Mouse (Mus musculus) midbrain, embryonic 16.5 days (tissue): Measurements from ENCODE around the gene Tmem127. TPM values are rescaled to one million over a fixed set of nuclear protein-coding genes. Genes with fewer than 3 reads are reported as not detected.

Source experiments
- ATAC-seq: fragments of 200-750 bp; cut with Nextera tagmentation; 2 replicates; pipeline ENCODE4 v1.8.0; 2017; ENCODE audit warnings: moderate TSS enrichment
- H3K27ac ChIP-seq: fragments of 300-500 bp; sonication (generic); 2 replicates; pipeline ENCODE4 v1.5.1; 2014; ENCODE audit warnings: mild to moderate bottlenecking, low read length, mixed read lengths
- H3K27me3 ChIP-seq: fragments of 300-500 bp; sonication (generic); 2 replicates; pipeline ENCODE4 v1.6.1; 2014; ENCODE audit warnings: low read depth, low read length, mixed read lengths; ENCODE audit not compliant: control insufficient read depth, insufficient read depth
- H3K36me3 ChIP-seq: fragments of 300-500 bp; sonication (generic); 2 replicates; pipeline ENCODE4 v1.6.1; 2014; ENCODE audit warnings: mild to moderate bottlenecking, low read length, moderate library complexity, mixed read lengths; ENCODE audit not compliant: control insufficient read depth, insufficient read depth
- H3K4me1 ChIP-seq: fragments of 300-500 bp; sonication (generic); 2 replicates; pipeline ENCODE4 v1.6.1; 2014; ENCODE audit warnings: mild to moderate bottlenecking, low read length, mixed read lengths; ENCODE audit not compliant: control insufficient read depth, insufficient read depth
- H3K4me2 ChIP-seq: fragments of 300-500 bp; sonication (generic); 2 replicates; pipeline ENCODE4 v1.6.1; 2014; ENCODE audit warnings: mild to moderate bottlenecking, low read length, mixed read lengths
- H3K4me3 ChIP-seq: fragments of 300-500 bp; sonication (generic); 2 replicates; pipeline ENCODE4 v1.5.1; 2014; ENCODE audit warnings: low read depth, mild to moderate bottlenecking, low read length, moderate library complexity, mixed read lengths
- H3K9ac ChIP-seq: fragments of 300-500 bp; sonication (generic); 2 replicates; pipeline ENCODE4 v1.6.1; 2014; ENCODE audit warnings: low read depth, low read length, mixed read lengths
- H3K9me3 ChIP-seq: fragments of 300-500 bp; sonication (generic); replicated peaks from 2 replicates; pipeline ENCODE4 v1.6.1; 2014; ENCODE audit warnings: mild to moderate bottlenecking, low read length, mixed read lengths; ENCODE audit not compliant: control insufficient read depth, poor library complexity, severe bottlenecking
- WGBS: fragments of 180-500 bp; shearing (Covaris S2); extraction: QIAGEN DNeasy Blood & Tissue Kit; methylation state at CpG from one replicate; pipeline ENCODE4 v1.1.7; 2014; 5-methylcytosine and 5-hydroxymethylcytosine counted together
- polyA plus RNA-seq: library from polyadenylated mRNA; unstranded; fragments of >200 nt; fragmentation: Nextera tagmentation; extraction: Ambion mirVana; gene quantifications from 2 replicates; pipeline ENCODE4 v1.2.1, GENCODE M21; 2015

Tmem127 gene
- polyA plus RNA-seq, 1 experiment from 2014 or later = 54.8 TPM

- Histone ChIP-seq H3K9me3 (no peaks in the 10 kb centered on the region), H3K4me1 (peaks cover 11% of the 10 kb centered on the region), H3K4me3 (no peak overlapping the region), H3K9ac (no peak overlapping the region), H3K27me3 (no peaks in the 10 kb centered on the region), H3K36me3 (peaks cover 18% of the 10 kb centered on the region), H3K4me2 (no peak overlapping the region), H3K27ac (no peak overlapping the region)
- ATAC-seq = no peak
- WGBS = 84% methylated on average over 3 of the region's 3 CpGs
These were observed 7.0 kb downstream of the Tmem127 start for GRCm38 (mm10) chr2:127254604-127255134.

DNA sequence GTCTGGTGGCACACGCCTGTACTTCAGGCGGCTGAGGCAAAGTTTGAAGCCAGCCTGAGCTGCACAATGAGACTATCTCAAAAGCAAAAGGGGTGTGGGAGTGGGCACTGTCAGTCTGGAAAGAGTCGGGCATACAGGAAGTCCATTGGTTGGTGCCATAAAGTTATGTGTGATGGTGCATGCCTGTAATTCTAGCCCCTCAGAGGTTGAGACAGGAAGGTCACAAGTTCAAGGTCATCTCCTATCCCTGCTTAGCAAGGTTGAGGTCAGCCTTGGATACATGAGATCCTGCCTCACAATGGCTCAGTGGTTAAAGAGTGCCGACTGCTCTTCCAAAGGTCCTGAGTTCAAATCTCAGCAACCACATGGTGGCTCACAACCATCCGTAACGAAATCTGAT, 7.6 kb downstream of the Tmem127 start:
- H3K9me3 ChIP-seq = no peaks in the 10 kb centered on the region
- WGBS = 93% methylated on average over 6 of the region's 6 CpGs
- peaks cover 18% of the 10 kb centered on the region for H3K36me3 ChIP-seq
- no peak overlapping the region for H3K4me3 ChIP-seq
- no peak overlapping the region for H3K4me2 ChIP-seq
- no peak overlapping the region for H3K27ac ChIP-seq
- H3K9ac ChIP-seq = no peak overlapping the region
- no peaks in the 10 kb centered on the region for H3K27me3 ChIP-seq
- peaks cover 5% of the 10 kb centered on the region for H3K4me1 ChIP-seq
- no peak for ATAC-seq

- H3K9me3 ChIP-seq = no peaks in the 10 kb centered on the region
- H3K27ac ChIP-seq = no peak overlapping the region
- H3K27me3 ChIP-seq = no peaks in the 10 kb centered on the region
- peaks cover 18% of the 10 kb centered on the region for H3K36me3 ChIP-seq
- H3K4me2 ChIP-seq = no peak overlapping the region
- no peaks in the 10 kb centered on the region for H3K4me1 ChIP-seq
- ATAC-seq = no peak
- H3K9ac ChIP-seq = no peak overlapping the region
- WGBS = 87% methylated on average over 5 of the region's 5 CpGs
- H3K4me3 ChIP-seq = no peak overlapping the region
These were observed 11.6 kb downstream of the Tmem127 start for GRCm38 (mm10) chr2:127259340-127259739.

DNA sequence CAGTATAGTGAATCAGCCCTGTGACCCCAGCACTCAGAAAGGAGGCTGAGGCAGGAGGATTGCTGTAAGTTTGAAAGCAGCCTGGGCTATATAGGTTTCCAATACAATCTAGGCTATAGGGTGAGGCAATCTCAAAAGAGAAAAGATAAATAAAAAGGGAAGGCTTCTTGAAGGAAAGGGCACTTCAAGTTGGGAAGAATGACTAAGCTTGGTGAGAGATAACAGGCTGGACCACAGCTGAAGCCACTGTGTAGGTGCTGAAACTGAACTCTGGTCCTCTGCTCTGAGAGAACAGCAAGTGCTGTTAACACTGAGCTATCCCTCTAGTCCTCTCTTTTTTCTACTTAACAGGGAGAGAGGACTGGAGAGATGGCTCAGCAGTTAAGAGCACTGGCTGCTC, 14.8 kb downstream of the Tmem127 start:
- Histone ChIP-seq H3K36me3 (peaks cover 12% of the 10 kb centered on the region), H3K4me1 (no peaks in the 10 kb centered on the region), H3K4me2 (no peak overlapping the region), H3K4me3 (no peak overlapping the region), H3K9me3 (no peaks in the 10 kb centered on the region), H3K27ac (no peak overlapping the region), H3K9ac (no peak overlapping the region), H3K27me3 (no peaks in the 10 kb centered on the region)
- ATAC-seq = no peak

DNA sequence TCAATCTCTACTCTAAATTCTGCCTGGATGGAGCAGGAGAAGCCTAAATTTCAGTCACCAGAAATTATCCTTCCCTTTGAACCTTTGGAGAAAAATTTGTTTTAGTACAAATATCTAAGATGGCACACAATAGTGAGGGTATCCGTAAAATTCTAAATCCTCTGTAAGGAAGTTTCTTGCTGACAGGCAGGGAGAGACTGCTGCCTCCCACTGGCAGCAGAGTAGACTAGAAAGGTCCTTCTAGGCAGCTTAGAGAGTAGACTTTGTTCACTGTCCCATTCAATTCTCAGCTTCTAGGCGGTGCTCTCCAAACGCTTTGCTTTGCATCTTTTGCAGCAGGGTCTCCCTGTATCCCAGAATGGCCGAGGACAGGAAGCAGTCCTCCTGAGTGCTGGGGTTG, 20.1 kb downstream of the Tmem127 start:
- H3K27ac ChIP-seq = no peak overlapping the region
- no peak overlapping the region for H3K9ac ChIP-seq
- no peak for ATAC-seq
- H3K4me3 ChIP-seq = no peak overlapping the region
- H3K4me1 ChIP-seq = peaks cover 17% of the 10 kb centered on the region
- no peak overlapping the region for H3K4me2 ChIP-seq
- H3K36me3 ChIP-seq = no peaks in the 10 kb centered on the region; the same call in 1 of the 2 replicates
- no peaks in the 10 kb centered on the region for H3K27me3 ChIP-seq
- no peaks in the 10 kb centered on the region for H3K9me3 ChIP-seq
- WGBS = 34% methylated on average over 4 of the region's 4 CpGs

GRCm38 (mm10) chr2:127269491-127270299, 22.0 kb downstream of the Tmem127 start, which contains the start of gene Stard7:
Gene Stard7 (plus strand): TSS chr2:127270218.
- H3K4me2 ChIP-seq = peak within 1 kb of the TSS; percentile 63
- no peaks in the 10 kb centered on the region; the same call in 1 of the 2 replicates for H3K36me3 ChIP-seq
- peaks cover 26% of the 10 kb centered on the region for H3K4me1 ChIP-seq
- WGBS = under 1% methylated on average over 47 of the region's 49 CpGs
- no peaks in the 10 kb centered on the region for H3K27me3 ChIP-seq
- no peaks in the 10 kb centered on the region for H3K9me3 ChIP-seq
- ATAC-seq = peak; percentile 99
- peak within 1 kb of the TSS; percentile 90 for H3K9ac ChIP-seq
- H3K27ac ChIP-seq = peak within 1 kb of the TSS; percentile 95
- peak within 1 kb of the TSS; percentile 97 for H3K4me3 ChIP-seq

DNA sequence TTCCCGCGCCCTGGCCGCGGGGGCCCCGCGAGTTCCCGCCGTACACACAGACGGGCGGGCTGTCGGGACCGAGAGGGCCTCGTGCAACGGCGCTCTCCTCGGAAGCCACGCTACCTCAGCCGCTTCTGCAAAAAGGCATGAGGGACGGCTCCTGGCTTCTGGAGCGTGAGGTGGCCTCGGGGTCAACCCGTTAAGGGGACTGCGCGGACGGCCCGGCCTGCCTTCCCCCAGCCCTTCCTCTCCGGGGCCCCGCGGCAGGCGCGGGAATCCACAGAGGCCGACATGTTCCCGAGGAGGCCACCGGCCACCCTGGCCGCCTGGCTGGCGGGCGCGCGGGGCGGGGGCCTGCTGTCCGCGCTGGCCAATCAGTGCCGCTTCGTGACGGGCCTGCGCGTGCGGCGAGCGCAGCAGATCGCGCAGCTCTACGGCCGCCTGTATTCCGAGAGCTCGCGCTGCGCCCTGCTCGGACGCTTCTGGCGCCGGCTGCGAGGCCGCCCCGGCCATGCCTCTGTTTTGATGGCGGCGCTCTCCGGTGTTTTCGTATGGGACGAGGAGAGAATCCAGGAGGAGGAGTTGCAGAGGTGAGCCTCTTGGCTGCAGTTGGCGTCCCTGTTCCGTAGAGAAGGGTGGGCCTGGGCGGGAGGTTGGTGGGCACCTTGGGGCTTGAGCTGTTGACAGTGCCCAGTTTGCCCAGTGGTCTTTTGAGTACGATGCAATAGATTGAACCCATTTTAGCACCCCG, 22.8 kb downstream of the Tmem127 start:
- peak overlapping the region; percentile 97 for H3K4me3 ChIP-seq
- H3K9me3 ChIP-seq = no peaks in the 10 kb centered on the region
- under 1% methylated on average over 64 of the region's 75 CpGs for WGBS
- H3K36me3 ChIP-seq = no peaks in the 10 kb centered on the region; the same call in 1 of the 2 replicates
- H3K4me1 ChIP-seq = peaks cover 34% of the 10 kb centered on the region
- H3K27me3 ChIP-seq = no peaks in the 10 kb centered on the region
- peak overlapping the region; percentile 90 for H3K9ac ChIP-seq
- peak overlapping the region; percentile 56 for H3K4me2 ChIP-seq
- peak overlapping the region; percentile 95 for H3K27ac ChIP-seq
- ATAC-seq = peak; percentile 97

DNA sequence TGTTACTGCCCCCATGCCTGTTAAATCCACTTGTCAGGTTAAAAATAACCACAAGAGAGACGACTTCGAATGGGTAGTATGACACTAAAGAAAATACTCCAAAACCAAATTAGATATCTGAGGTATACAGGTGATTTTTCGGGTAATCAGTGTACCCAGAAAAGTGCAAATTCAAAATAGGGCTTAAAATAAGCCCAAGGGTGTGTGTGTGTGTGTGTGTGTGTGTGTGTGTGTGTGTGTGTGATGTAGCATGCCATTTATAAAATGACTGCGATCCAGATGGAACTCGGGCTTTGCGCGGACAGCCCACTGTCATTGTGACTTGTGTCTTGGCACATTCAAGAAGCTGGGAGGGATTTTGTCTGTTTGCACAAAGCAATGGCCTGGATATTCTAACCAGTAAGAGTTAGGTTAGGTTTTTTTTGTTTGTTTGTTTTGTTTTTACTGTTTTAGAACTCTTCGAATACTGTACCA, 23.4 kb downstream of the Tmem127 start:
- Histone ChIP-seq H3K4me2 (peak overlapping the region; percentile 56), H3K4me1 (peaks cover 36% of the 10 kb centered on the region), H3K27me3 (no peaks in the 10 kb centered on the region), H3K36me3 (no peaks in the 10 kb centered on the region; the same call in 1 of the 2 replicates), H3K4me3 (peak overlapping the region; percentile 97), H3K9ac (peak overlapping the region; percentile 90), H3K9me3 (no peaks in the 10 kb centered on the region), H3K27ac (peak overlapping the region; percentile 95)
- no peak for ATAC-seq
- WGBS = 13% methylated on average over 8 of the region's 8 CpGs
